Mouse (Mus musculus) c-Kit-positive CD71-negative TER-119-negative erythroid progenitor cells, embryonic 14.5 days (primary cell): ENCODE measurements around the gene Sh2d5.

ENCODE experiments used
- DNase-seq: peaks from one replicate; pipeline ENCODE4 v3.0.0-alpha.2; 2013; ENCODE audit warnings: low read depth

The Sh2d5 gene

DNA sequence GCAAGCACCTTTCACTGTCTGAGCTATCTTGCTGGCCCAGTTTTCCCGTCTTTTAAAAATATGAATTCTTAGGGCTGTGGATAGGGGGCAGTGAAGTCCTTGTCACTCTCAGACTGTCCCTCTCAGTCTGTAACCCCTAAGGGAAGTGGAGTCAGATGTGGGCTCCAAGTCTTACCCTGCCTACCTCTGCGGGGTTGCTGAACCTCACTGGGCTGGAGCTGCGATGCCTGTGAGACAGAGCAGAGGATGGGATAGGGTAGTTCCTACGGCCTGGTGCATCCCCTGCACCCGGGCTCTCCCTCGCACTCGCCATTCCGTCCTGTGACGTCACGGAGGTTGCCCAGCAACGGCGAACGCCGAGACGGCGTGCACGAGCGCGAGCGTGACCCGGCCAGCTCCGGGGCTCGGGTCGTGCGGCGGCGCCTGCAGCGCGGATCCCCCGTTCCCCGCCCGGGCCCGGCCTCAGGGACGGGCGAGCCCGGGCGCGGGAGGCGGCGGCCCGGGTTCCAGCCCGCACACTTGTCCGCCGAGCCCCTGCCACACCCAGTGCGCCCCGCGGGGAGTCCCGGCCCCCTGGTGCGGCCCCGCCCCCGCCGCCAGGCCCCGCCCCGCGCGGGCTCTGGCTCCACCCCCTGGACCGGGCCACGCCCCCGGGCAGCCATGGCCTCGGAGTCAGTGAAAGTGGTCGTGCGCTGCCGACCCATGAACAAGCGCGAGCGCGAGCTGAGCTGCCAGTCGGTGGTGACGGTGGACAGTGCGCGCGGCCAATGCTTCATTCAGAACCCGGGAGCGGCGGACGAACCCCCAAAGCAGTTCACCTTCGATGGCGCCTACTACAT, 11.9 kb downstream of the Sh2d5 start:
- DNase-seq, result peak; percentile 57

DNA sequence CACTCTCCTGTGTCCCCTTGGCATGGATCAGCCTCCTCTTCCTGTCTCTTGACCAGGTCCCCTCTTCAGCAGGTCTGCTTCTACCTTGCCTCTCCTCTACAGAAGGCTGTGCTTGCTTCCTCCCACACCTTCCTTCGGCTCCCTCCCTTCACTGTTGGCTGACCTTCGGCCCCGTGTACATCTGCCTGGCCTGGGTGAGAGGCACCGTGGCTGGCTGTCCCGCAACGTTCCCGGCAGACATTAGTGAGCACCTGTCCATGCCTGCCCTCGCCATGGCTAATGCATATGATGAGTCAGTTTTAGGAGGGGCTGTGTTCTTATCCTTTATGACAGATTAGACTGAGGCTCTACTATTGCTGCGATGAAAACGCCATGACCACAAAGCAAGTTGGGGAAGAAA, 17.7 kb downstream of the Sh2d5 start:
- no peak for DNase-seq

DNA sequence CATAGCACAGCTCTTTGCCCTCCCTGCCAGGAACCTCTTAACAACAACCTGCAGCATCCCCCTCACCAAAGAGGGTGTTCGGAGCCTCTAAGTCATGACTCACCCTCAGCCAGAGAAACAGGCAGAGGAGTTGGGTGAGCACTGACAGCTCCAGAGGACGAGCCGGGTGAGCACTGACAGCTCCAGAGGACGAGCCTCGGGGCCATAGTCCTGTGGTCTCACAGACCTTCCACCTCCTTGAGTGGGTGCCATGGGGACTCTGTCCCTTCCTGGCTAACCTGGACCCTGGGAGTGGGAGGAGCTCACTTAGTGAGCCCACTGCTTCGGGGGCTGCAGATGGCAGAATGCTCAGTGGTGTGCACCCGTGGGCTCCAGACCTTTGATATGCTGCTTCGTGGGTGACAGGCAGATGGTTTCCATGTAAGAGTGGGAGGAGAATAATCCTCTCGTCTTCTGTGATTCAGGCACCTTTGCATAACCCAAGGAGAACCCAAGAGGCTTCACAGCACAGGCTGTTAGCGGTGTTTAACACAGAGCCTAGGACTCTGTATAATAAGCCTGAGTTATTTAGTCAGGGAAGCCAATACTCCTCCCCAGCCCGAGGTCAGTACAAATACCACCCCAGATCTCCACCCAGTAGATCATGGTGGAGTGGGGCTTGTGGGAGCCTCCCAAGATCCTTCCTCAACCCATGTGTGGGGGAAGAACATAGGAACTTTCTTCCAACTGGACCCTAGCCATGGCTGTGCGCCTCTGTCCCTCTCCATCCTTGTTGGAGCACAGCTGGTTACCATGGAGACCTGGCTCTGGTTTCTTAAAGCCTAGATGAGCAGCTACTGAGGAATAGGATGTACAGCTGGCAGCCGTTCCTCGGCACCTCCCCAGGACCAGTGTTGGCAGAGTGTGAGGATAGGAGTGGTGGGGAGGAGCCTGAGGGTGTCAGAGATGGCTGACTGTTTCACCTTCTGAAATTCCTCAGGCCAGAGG, 22.1 kb downstream of the Sh2d5 start:
- no peak for DNase-seq

DNA sequence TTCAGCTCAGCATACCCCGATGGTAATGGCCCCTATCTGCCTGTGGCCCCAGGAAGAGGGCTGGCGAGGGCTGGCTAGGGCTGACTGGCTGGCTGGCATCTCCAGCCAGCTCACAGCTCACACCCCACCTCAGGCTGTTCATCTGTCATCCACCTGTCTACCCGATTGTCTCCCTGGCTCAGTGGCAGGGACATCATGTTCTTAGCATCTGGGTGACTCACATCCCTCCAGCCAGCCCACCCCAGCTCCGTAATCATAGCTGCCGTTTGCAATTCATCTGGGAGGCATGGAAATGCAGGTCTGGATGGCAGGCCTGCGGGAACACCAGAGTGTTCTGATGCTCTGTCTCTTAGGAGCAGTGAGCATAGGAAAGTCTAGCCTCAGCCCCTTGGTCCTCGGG, 28.1 kb downstream of the Sh2d5 start:
- DNase-seq, result no peak

DNA sequence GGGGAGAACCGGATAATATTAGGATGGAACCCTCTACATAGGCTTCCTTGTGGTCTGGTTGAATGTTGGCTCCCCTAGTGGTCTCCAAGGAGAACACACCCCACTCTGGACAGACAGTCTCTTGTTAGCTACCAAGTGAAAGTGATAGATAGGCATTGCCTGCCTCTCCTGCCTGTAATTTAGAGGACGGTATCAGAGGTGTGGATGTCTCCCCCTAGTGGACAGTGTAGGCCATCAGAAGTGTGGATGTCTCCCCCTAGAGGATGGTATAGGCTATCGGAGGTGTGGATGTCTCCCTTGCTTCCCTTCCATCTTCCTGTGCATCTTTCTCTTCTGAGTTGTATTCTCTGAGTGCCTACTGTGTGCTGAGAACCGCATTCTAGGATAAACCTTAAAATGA, 32.6 kb downstream of the Sh2d5 start:
- DNase-seq, result peak; percentile 91

DNA sequence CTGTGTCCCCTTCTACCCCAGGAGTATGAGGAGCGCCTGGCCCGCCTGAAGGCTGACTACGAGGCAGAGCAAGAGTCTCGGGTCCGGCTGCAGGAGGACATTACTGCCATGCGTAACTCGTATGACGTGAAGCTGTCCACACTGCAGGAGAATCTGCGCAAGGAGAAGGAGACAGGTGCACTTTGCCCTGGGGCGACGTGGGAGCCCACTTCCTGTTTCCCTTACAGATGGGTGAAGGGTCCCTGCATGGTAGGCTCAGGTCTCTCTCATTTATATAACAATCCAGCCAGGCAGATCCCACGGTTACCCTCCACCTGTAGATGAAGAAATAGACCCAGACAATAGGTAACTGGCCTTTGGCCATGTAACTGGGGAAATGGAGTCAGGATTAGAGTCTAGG, 36.2 kb downstream of the Sh2d5 start:
- no peak for DNase-seq

DNA sequence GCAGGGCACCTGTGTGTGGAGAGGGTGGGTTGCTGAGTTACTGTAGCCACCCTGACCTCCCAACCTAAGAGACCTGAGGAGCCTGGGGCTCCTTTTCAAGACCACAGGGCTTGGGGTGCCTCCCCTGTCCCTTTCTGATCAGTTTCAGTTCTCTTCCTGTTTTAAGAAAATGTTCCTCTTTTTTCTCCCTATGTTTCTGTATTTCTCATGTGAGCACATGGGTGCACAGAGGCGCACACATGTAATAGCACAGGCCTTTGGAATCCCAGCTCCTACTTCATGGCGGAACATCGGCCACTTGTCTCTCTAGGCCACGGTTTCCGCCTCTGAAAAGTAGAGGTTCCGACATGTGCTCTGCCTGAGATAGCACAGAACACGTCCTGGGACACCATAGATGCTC, 38.5 kb downstream of the Sh2d5 start:
- no peak for DNase-seq

DNA sequence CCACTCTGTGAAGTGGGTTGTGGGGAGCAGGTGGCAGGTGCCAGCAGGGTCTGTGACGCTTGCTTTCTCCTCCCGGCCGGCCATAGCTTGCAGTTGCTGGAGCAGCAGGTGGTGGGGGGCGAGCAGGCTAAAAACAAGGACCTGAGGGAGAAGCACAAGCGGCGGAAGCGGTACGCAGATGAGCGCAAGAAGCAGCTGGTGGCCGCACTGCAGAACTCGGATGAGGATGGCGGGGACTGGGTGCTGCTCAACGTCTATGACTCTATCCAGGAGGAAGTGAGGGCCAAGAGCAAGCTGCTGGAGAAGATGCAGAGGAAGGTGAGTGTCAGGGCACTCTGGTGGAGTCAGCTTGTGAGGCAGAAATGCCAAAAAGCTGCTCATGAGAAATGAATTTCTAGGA, 41.8 kb downstream of the Sh2d5 start:
- DNase-seq, result no peak

DNA sequence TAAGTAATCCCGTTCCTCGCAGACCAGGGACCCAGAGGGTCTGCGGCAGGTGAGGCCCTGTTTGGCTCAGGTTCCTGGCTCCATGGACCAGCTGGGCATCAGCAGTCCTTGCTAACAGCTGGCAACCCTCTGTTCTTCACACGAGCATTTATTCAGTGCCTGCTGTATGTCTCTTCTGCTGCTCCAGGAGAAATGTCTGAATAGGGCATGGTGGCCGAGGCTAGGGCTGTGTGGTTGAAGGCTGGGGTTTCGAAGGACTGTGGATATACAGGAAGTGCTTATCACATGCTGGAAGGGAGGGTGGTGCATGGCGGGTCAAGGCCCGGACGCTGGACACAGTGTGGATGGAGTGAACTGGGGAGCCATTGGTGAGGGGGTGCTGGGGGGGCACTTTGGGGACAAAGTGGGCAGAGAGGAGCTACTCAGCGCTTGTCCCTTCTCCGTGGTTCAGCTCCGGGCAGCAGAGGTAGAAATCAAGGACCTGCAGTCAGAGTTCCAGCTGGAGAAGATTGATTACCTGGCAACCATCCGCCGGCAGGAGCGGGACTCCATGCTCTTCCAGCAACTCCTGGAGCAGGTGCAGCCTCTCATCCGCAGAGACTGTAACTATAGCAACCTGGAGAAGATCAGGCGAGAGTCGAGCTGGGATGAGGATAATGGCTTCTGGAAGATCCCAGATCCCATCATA, 43.2 kb downstream of the Sh2d5 start:
- DNase-seq, result no peak

DNA sequence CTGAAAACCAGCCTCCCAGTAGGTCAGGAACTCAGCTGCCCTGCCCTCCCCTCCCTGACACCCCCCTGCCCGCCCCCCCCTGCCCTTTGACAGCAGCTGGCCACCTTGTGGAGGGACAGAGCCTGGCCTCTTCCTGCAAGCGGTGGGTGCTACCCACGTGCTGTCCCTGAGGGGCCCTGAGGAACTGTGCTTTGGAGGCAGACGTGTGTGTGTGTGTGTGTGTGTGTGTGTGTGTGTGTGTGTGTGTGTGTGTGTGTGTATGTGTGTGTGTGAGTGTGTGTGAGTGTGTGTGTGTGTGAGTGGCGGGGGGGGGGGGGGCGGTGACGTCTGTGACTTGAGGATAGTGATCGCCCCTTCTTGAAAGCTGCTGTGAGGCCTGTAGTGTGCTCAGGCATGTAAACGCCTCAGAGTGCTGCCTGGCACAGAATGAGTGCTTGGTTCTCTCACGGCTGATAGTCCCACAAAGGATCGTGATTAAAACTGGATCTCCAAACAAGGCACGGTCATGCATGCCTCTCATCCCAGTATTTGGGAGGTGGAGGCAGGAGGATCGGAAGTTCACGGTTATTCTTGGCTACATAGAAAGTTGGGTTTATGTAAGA, 43.8 kb downstream of the Sh2d5 start:
- no peak for DNase-seq

DNA sequence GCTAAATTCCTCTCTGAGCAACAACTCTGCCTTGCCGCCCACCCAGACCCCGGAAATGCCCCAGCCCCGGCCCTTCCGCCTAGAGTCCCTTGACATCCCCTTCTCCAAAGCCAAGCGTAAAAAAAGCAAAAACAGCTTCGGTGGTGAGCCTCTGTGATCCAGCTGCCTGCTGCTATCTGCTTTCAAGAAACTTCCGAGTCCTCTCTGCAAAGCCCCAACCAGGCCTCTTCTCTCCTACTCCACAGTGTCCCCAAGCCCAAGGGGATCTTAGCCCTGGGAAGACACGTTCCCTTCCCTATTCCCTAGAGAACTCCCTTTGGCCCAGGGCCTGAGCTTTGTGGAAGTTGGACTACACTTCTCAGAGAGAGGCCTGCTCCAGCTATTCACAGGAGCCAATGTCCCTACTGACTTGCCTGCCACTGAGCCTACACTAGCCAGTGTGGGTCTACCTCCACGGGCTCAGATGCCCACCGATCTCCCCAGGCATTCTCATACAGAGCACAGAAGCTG, 51.1 kb downstream of the Sh2d5 start:
- DNase-seq, result no peak

DNA sequence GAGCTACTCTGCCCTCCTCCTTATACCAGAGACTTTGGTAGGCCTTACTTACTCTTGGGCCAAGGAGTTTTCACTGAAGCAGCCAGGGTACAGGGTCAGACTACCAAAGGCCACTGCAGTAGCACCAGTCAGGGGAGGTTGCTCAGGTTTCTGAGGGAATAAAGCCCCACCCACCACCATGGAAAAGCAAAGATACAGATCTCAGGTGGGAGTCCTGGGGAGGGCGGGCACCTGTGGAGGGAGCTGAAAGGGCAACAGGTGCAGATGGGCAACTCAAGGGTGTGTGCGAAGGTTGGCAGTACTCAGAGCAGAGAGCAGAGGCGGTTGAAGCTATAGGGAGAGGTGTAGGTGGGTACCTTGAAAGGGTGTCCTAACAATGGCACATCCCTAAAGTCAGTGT, 52.8 kb downstream of the Sh2d5 start:
- no peak for DNase-seq

DNA sequence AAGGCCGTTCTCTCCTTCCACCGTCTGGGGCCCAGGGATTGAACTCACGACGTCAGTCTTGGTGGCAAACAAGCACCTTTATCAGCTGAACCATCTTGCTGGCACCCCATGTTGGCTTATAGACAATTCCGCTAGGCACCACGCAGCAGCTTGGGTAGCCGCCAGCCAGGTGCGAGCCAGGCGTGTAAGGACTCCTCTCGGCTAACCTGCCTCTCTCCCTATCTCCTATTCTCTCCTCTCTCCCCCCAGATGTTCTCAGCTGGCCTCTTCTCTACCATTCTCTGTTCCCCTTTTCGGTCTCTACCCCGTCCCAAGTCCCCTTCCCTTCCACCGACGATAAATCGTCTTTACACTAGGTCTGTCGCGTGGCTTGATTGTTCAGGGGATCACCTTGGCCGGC, 53.5 kb downstream of the Sh2d5 start:
- no peak for DNase-seq

DNA sequence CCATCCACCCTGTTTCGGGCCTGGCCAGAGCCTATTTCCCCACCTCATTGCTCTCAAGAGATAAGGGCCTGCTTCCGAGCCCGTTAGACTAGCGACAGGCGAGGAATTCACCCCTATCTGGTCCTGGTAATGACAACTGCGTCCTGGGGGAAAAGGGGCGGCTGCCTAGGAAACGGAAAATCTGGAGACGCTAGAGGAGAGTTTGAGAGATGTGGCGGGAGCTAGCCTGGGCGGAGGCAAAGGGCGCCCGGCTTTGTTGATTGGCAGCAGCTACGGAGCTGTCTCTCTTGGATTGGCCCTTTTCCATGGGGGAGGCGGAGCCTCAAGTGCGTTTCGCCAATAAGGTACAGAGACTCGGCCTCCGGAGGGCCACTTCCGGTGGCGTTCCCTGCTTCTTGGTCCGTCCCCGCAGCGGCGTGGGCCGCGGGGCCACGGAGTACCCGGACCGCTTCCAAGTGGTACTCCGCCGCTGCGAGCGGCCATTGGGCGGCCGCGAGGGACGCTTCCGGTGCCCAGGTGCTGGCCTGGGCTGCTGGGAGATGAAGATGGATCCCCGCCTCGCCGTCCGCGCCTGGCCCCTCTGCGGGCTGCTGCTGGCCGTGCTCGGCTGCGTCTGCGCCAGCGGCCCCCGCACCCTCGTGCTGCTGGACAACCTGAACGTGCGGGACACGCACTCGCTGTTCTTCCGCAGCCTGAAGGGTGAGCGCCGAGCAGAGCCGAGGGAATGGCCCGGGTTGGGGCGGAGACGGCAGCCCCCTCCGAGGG, 54.3 kb downstream of the Sh2d5 start, which contains the start of gene Ddost:
Gene Ddost, plus strand, starts transcription at position 391 of the 765 bp plus-strand sequence.
- DNase-seq, result peak; percentile 97

DNA sequence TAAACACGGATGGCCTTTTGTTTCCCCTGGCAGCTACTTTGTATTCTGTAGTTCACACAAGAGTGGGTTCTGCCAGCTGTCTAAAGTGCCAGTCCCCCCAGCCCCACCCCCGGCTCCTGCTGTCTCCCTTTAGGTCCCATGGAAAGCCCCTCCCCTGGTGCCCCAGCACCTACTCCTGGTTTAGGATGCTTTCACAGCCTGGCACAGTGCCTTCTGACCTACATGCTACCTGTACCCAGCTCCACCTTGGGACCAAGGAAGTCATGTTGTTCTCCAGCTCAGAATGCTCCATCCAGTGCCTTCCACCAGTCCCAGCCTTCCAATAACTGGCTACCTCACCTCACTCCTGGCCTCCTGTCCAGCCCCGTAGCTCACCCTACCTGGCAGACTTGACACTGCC, 56.8 kb downstream of the Sh2d5 start:
- no peak for DNase-seq

DNA sequence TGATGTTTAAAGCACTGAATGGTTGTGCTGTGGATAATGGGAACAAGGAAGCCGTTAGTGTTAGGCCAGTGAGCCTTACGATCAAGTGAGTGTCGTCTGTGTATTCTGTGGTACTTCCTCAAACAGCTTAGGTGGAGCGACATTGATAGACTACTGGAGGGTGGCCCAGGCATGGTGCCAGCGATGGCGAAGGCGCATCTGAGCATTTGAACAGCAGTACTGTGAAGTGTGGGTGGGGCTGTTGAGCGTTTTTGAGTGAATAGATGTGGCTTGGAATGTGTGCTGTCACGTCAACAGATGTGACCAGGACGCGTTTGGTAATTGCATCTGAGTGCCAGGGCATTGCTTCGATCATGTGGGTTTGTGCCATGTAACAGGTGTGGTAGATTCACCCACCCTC, 57.5 kb downstream of the Sh2d5 start:
- no peak for DNase-seq

DNA sequence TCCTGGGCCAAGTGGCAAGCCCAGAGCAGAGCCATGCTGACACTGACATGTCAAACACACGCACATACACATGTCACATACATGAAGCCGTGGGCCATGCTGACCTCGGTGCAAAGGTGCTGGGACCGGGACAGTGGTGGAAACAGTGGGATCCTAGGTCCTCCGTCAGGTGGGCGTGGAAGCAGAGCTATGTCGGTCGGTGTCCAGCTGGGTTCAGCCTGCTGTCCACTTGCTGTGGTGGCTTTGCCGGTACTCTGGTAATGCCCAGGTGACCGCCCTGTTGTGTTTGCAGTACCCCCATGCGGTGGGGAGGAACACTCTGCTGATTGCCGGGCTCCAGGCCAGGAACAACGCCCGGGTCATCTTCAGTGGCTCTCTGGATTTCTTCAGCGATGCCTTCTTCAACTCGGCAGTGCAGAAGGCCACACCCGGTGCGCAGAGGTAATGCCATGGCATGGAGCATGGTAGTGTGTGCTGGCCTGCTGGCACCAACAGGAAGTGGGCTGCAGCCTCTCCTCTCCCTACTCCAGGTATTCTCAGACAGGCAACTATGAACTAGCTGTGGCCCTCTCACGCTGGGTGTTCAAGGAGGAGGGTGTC, 60.2 kb downstream of the Sh2d5 start:
- DNase-seq, result no peak
